Mouse (Mus musculus) testis, adult 2 months (tissue): ENCODE measurements around the gene Fgf22. TPM values are rescaled to one million over a fixed set of nuclear protein-coding genes. Genes with fewer than 3 reads are reported as not detected.

Source experiments
- H3K27ac ChIP-seq: fragments of 200-500 bp; 2 replicates; pipeline ENCODE4 v1.5.1; 2012; ENCODE audit warnings: low read depth, low read length; ENCODE audit not compliant: control insufficient read depth, insufficient read depth
- H3K27me3 ChIP-seq: fragments of 200-500 bp; 2 replicates; pipeline ENCODE4 v1.6.1; 2012; ENCODE audit warnings: mild to moderate bottlenecking, low read length, moderate library complexity; ENCODE audit not compliant: control insufficient read depth, insufficient read depth
- H3K36me3 ChIP-seq: fragments of 200-500 bp; 2 replicates; pipeline ENCODE4 v1.6.1; 2012; ENCODE audit warnings: mild to moderate bottlenecking, low read length; ENCODE audit not compliant: control insufficient read depth, insufficient read depth
- H3K4me1 ChIP-seq: fragments of 200-500 bp; 2 replicates; pipeline ENCODE4 v1.6.1; 2012; ENCODE audit warnings: low read length; ENCODE audit not compliant: control insufficient read depth, insufficient read depth
- H3K4me3 ChIP-seq: fragments of 200-500 bp; 2 replicates; pipeline ENCODE4 v1.5.1; 2012; ENCODE audit warnings: low read depth, mild to moderate bottlenecking, low read length, moderate library complexity, mixed read lengths; ENCODE audit not compliant: control insufficient read depth
- CTCF ChIP-seq: fragments of 200-500 bp; IDR thresholded peaks from 2 replicates; pipeline ENCODE4 v1.5.1; 2012; ENCODE audit warnings: low read depth, mild to moderate bottlenecking, inconsistent platforms, low read length, moderate library complexity; ENCODE audit not compliant: control insufficient read depth, insufficient read depth, insufficient replicate concordance
- POLR2A ChIP-seq: fragments of 200-500 bp; IDR thresholded peaks from 2 replicates; pipeline ENCODE4 v1.6.1; 2012; ENCODE audit warnings: low read depth, mild to moderate bottlenecking, inconsistent platforms, low read length, moderate library complexity; ENCODE audit not compliant: control insufficient read depth
- polyA plus RNA-seq: library from polyadenylated mRNA; depleted of rRNA; stranded (reverse); fragments of >200 nt; gene quantifications from 2 replicates; pipeline ENCODE4 v1.2.3, GENCODE M21; 2012

The Fgf22 gene
- polyA plus RNA-seq, 1 experiment: 0.28 TPM

DNA sequence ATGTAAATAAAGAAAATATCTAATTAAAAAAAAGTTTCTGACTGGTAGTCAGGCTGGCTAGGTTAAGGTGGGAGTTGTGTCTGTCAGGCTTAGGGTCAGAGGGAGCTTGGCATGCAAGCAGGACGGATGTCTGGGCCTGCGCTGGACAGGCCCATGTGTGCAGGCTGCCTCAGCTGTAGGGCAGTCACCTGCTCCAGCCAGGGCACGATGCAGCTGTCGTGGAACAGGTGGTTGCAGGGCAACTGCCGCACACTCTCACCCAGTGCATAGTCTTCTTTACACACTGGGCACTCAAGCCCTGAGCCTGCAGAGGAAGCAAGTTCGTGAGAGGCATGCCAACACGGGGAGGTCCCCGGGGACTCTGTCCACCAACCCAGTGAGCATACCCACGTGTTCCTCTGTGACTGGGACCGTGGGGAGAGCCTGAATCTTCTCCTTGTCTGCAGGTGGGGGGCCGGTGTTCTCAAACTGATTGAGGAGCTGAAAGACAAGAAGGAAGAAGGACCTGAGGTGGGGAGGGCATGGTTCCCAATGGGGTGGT lies 5.8 kb downstream of the Fgf22 start:
- no peaks in the 10 kb centered on the region for H3K27me3 ChIP-seq
- H3K36me3 ChIP-seq: no peaks in the 10 kb centered on the region; the same call in none of the 2 replicates
- no peak overlapping the region for H3K4me3 ChIP-seq
- H3K27ac ChIP-seq: no peak overlapping the region
- TF ChIP-seq CTCF: no peak
- TF ChIP-seq POLR2A: no peak
- H3K4me1 ChIP-seq: peaks cover 10% of the 10 kb centered on the region

DNA sequence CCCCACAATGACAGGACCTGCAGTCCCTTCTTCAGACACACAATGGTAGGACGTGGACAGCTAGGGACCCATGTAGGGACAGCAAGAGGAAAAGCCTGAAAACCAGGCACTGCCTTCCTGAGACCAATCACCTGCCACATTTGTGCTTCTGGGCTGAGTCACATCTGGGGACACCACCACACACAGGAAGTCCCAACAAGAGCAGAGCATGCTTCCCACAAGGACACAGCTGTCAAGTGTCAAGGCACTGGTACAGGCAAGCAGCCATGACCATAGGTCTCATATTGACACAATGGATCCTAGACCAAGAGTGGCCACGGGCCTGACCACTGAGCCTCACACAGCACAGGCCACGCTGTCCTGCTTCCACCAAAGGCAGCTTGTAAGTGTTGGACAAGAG lies 8.0 kb downstream of the Fgf22 start:
- Histone ChIP-seq H3K27ac (no peak overlapping the region), H3K4me3 (no peak overlapping the region), H3K4me1 (peaks cover 12% of the 10 kb centered on the region), H3K27me3 (no peaks in the 10 kb centered on the region), H3K36me3 (no peaks in the 10 kb centered on the region; the same call in none of the 2 replicates)
- no peak for TF ChIP-seq POLR2A
- TF ChIP-seq CTCF: no peak

DNA sequence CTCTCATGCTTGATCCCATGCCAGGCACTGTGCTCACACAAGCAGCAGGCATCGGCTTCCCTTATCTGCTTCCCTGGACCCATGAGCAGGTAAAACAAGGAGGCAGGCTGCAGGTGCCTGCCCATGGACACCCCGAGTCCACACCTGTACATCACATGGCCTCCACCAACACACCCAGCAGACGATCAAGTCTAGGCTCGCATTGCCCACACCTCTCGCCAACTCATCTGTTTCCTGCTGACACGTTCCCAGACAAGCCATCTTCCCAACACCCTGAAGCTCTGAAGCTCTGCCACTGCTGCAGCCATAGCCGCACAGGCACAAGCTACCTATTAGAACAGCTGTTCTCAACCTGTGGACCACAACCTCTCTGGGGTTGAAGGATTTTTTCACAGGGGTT lies 9.4 kb downstream of the Fgf22 start:
- no peak overlapping the region for H3K4me3 ChIP-seq
- H3K4me1 ChIP-seq: peaks cover 12% of the 10 kb centered on the region
- no peak for TF ChIP-seq POLR2A
- TF ChIP-seq CTCF: no peak
- no peak overlapping the region for H3K27ac ChIP-seq
- H3K36me3 ChIP-seq: no peaks in the 10 kb centered on the region; the same call in none of the 2 replicates
- H3K27me3 ChIP-seq: no peaks in the 10 kb centered on the region

DNA sequence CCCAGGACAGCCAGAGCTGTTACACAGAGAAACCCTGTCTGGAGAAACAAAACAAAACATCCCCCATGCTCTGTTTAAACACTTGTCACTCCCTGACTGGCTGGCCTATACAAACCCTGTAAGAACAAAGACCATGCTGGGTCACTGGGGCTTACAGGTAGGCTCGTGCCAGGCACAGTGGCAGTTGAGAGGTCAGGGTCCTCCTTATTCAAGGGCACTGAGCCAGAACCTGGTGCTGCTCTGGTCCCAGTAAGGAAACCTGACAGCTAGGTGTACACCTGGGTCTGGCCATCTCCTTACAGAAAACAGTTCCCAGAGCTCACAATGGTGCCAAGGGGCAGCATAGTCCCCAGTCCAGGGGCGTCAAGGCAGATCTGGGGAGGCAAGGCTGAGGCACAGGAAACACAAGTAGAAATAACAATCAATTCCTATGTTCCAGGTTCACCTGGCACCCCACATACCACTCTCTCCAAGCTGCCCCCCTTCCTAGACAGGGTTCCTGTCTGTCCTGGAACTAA lies 10.4 kb downstream of the Fgf22 start:
- Histone ChIP-seq H3K27ac (no peak overlapping the region; the same call in 1 of the 2 replicates), H3K4me1 (peaks cover 12% of the 10 kb centered on the region), H3K4me3 (peak overlapping the region; percentile 90), H3K36me3 (no peaks in the 10 kb centered on the region; the same call in none of the 2 replicates), H3K27me3 (no peaks in the 10 kb centered on the region)
- TF ChIP-seq CTCF (no peak), POLR2A (no peak)

DNA sequence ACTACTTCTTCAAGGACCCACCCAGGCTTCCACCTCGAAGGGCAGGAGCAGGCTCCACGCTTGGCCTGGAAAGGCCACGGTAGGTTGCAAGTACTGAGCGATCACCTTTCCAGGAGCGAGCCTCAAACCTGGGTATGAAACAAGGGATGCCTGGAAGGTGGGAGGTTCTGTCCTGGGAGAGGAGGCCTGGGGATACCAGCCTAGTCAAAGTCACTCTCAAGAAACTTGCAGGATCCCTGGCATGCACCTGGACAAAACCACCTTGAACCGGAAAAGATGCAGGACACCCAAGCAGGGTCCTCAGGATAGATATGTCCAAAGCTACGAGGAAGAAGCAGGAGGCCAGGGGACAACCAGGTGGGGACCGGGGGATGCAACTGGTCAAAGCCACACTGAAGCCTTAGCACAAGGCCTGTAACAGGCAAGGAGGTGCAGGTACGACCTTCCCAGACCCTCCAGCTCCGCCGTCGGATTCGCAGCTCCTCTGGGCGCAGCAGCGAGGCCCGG lies 11.2 kb downstream of the Fgf22 start:
- H3K4me3 ChIP-seq: peak overlapping the region; percentile 90

DNA sequence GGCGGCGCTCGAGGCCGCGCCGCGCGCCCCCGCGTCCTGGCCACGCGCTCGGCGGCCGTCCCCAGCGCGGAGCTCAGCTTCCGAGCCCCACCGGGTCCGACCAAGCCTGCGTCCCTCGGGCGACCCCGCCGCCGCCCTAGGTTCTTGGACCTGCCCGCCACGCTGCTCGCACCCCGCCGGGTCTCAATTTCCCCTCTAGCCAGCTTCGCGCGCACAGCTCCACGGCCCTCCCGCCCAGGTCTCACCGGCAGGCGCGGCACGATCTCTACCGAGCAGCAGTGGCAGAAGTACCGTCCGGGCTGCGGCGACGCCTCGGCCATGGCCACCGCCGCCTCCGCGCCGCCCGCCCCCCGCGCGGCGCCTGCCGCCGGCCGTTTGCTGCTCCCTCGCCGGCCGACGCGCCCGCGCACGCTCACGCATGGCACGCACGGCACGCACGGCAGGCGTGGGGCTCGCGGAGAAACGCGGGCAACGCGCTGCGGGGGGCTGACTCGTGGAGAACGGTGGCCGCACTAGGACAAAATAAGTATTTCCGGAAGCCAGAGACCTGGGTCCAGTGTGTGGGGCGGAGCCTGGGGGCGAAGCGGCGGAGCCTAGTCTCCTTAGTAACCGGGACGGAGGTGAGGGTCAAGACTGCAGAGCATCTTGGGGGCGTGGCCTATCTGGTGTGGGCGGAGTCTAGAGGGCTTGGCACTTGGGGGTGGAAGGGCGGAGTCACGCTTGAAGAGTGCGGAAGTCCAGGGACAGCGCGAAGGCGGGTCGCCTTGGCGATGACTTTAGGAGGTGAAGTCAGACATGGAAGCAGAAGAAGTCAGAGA lies 11.8 kb downstream of the Fgf22 start, which contains the start of gene Rnf126:
Rnf126 (minus strand) TSS at position 445 of the 818 bp plus-strand sequence.
- no peaks in the 10 kb centered on the region; the same call in 1 of the 2 replicates for H3K36me3 ChIP-seq
- H3K4me3 ChIP-seq: peak within 1 kb of the TSS; percentile 90
- H3K4me1 ChIP-seq: peaks cover 12% of the 10 kb centered on the region
- peak within 1 kb of the TSS; percentile 95 for H3K27ac ChIP-seq
- peak; percentile 35 for TF ChIP-seq POLR2A
- no peak for TF ChIP-seq CTCF
- no peaks in the 10 kb centered on the region for H3K27me3 ChIP-seq

More for the DNA sequence above, 11.2 kb downstream of the Fgf22 start:
- TF ChIP-seq POLR2A (no peak), CTCF (no peak)
- Histone ChIP-seq H3K36me3 (no peaks in the 10 kb centered on the region; the same call in none of the 2 replicates), H3K27ac (peak overlapping the region; percentile 95), H3K4me1 (peaks cover 12% of the 10 kb centered on the region), H3K27me3 (no peaks in the 10 kb centered on the region)
